Mouse (Mus musculus): ENCODE data around the gene Dbi.

Gene Dbi

GRCm38 (mm10) chr1:120120969-120121811 lies at the start of gene Dbi, which contains the start of gene 3110009E18Rik:
Gene Dbi, minus strand, starts transcription at chr1:120121078.
Gene 3110009E18Rik, plus strand, starts transcription at chr1:120121187.
- in situ Hi-C loops (cut with MseI, MboI) = no loop called here

DNA sequence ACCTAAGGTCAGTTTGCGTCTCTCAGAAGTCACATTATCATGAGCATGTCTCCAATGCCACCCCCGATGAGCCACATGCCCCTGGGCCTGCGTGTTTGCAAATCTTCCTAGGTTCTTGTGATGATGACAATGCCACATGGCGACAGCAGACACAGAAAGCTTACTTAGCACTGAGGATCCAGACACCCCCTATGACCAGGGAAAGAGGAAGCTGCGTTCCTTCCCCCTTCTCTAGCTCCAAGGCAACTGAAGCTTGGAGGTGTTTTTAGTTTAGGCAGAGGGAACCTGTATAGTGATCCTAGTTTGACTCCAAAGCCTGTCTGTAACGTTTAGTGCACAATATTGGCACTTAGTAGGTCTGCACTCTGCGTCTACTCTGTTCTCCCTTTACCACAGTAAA lies 49.4 kb upstream of the Dbi start:
- in situ Hi-C loops (cut with MseI, MboI) = loop anchor here (10.0 kb wide), 1 partner anchor 384 kb away; no protein-coding TSS in a partner anchor

GRCm38 (mm10) chr1:120168674-120169073 lies 47.8 kb upstream of the Dbi start:
- in situ Hi-C loops (cut with MseI, MboI) = no loop called here

DNA sequence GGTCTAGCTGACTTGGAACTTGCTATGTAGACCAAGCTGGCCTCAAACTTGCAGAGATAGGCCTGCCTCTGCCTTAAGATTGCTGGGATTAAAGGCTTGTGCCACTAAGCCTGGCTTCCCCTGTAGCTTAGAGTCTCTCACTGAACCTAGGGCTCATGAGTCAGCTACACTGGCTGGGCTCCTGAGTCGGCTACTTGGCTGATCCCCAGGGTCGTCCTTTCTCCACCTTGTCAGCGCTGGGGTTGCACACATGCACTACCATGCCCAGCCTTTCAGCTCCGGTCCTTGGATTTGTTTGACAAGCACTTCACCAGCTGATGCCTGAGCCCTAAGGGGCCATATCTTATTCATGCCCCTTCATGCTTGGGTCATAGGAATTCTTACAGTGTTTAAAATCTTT lies 47.1 kb upstream of the Dbi start:
- in situ Hi-C loops (cut with MseI, MboI) = no loop called here

DNA sequence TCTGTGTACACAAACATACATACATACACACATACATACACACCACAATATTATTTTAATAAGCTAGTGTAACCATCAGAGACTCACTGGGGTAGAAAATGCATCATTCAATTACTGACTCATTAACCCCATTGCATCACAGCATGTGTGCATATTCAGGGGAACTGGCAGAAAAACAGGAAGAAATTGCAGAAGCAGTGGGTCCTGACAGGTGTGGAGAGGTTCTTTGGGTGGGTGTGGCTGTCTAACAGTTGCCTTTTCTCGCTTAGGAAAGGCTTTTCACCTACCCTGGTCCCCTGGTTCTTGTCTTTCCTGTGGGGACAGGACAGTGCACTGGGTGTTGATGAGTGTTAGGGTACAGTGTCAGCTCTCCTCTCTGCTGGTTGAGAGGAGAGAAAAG lies 41.7 kb upstream of the Dbi start:
- in situ Hi-C loops (cut with MseI, MboI) = no loop called here

GRCm38 (mm10) chr1:120161502-120161901 lies 40.6 kb upstream of the Dbi start:
- in situ Hi-C loops (cut with MseI, MboI) = no loop called here

- in situ Hi-C loops (cut with MseI, MboI) = loop anchor here in 1 of 2 experiments (10.0 kb wide), 1 partner anchor 134 kb away; no protein-coding TSS in a partner anchor
Measured at GRCm38 (mm10) chr1:120158474-120159127, 37.7 kb upstream of the Dbi start.

- in situ Hi-C loops (cut with MseI, MboI) = loop anchor here in 1 of 2 experiments (10.0 kb wide), 1 partner anchor 131 kb away; no protein-coding TSS in a partner anchor
Measured at GRCm38 (mm10) chr1:120155325-120155724, 34.4 kb upstream of the Dbi start.

GRCm38 (mm10) chr1:120154232-120154631 lies 33.4 kb upstream of the Dbi start:
- in situ Hi-C loops (cut with MseI, MboI) = loop anchor here in 1 of 2 experiments (10.0 kb wide), 1 partner anchor 129 kb away; no protein-coding TSS in a partner anchor

DNA sequence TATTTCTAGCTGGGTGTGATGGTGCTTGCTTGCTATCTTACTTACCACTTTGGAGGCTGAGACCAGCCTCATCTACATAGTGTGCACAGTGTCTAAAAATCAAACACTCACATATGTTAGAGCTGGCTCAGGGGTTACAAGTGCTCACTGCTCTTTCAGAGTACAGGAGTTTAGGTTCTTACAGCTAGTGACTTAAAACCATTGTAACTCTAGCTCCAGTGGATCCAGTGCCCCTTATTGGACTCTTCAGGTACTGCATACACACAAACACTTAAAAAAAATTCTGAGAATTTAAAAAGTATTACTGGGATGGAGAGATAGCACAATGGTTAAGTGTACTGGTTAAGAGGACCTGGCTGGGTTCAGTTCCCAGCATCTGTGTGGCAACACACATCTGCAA lies 26.1 kb upstream of the Dbi start:
- in situ Hi-C loops (cut with MseI, MboI) = loop anchor here in 1 of 2 experiments (5.0 kb wide), 1 partner anchor 45 kb away; no protein-coding TSS in a partner anchor

DNA sequence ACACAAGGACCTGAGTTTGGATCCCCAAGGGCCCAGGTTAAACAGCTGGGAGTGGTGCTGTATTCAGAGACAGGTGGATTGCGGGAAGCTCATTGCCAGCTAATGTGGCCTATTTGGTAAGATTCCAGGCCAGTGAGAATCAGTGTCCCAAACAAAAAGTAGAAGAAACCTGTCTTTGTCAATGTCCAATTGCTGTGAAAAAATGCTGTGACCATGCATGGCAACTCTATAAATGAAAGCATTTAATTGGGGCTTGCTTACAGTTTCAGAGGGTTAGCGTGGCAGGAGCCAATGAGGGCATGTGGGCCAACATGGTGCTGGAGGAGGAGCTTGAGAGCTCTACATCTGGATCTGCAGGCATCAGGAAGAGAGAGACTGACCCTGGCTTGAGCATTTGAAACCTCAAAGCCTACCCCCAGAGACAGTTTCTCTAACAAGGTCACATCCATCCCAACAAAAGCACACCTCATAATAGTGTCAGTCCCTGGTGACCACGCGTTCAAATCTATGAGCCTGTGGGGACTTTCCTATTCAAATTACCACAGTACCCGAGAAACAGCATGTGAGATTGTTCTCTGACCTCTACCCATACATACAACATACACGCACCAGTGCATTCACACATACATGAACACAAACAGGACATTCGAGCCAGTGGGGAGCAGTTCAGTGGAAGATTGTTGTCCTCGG lies 24.8 kb upstream of the Dbi start:
- in situ Hi-C loops (cut with MseI, MboI) = loop anchor here in 1 of 2 experiments (5.0 kb wide), 1 partner anchor 43 kb away; no protein-coding TSS in a partner anchor

GRCm38 (mm10) chr1:120142551-120142950 lies 21.7 kb upstream of the Dbi start:
- in situ Hi-C loops (cut with MseI, MboI) = no loop called here

- in situ Hi-C loops (cut with MseI, MboI) = no loop called here
Measured at GRCm38 (mm10) chr1:120140144-120140693, 19.3 kb upstream of the Dbi start.

- in situ Hi-C loops (cut with MseI, MboI) = no loop called here
Measured at GRCm38 (mm10) chr1:120138923-120139540, 18.2 kb upstream of the Dbi start.

DNA sequence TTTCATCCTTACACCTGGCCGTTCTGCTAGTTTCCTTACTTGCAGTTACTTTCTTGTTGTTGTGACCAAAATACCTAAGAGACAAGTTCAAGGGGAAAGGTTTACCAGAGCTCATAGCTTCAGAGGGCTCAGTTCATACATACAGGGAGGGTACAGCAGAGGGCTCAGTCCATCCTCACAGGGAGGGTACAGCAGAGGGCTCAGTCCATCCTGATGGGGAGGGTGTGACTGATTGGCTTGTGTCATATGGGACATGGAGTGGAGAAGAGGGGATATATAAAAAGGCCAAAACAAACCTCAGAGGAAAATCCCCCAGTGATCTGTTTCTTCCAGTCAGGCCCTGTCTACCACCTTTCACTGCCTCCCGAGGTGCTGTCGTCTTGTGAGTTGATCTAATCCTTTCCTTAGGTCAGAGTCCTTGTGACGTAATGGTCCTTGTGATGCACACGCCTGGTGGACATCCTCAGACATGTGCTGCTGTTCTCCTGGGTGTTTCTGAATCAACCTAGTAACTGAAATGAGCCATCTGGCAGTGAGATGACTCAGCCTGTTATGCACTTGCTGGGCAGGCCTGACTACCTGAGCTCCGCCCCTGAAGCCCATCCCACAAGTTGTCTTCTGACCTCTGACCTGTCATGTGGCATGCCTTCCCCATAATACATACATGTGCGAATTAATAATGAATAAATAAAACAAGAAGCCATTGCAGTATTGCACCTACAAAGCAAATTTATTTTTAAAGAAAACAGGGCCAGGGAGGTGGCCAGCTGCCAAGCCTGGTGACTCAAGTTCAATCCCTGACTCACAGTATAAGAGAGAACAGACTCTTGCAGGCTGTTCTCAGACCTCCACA lies 15.3 kb upstream of the Dbi start:
- in situ Hi-C loops (cut with MseI, MboI) = no loop called here

DNA sequence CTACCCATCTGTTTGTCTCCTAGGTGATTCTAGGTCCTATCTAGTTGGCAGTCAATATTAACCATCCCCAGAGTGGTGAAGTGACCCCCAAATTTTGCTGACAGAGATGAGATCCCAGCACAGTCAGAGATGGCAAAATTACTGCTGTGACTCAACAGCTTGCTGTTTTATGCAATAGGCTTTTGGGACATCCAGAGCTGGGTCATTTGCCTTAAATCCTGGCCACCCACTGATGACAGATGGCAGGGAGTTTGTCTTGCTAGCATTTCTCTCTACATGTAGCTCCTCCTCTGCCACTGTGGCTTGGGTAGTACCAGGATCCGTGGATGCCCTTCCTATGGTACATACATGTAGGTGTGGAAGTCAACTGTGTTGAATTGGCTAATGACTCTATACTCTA lies 11.5 kb upstream of the Dbi start:
- in situ Hi-C loops (cut with MseI, MboI) = no loop called here

DNA sequence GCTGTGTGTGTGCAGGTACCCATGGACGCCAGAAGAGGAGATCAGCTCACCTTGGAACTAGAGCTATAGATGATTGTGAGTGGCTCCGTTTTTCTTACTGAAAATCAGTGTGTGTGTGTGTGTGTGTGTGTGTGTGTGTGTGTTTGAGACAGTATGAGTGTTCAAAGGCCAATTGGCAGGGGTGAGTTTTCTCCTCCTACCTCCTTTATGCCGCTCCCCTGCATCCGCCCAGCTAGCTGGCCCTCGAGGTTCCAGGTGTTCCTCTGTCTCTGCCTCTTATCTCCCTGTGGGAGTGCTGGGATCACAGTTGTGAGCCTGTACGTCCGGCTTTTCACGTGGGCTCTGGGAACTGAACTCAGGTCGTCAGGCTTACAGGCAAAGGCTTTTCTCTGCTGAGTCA lies 5.4 kb upstream of the Dbi start:
- in situ Hi-C loops (cut with MseI, MboI) = no loop called here

GRCm38 (mm10) chr1:120125471-120125870 lies 4.6 kb upstream of the Dbi start:
- in situ Hi-C loops (cut with MseI, MboI) = no loop called here

- in situ Hi-C loops (cut with MseI, MboI) = no loop called here
Measured at GRCm38 (mm10) chr1:120124839-120125238, 4.0 kb upstream of the Dbi start.
